Mouse (Mus musculus) cerebellum, adult 2 months (tissue): ENCODE data around the gene H2al1f. TPM values are rescaled to one million over a fixed set of nuclear protein-coding genes. Genes with fewer than 3 reads are reported as not detected.
"Not testable (repeated sequence)": the region's sequence is repeated elsewhere in the genome, so short reads cannot be mapped to it uniquely, and the experiment has no call there.

Experiments
- DNase-seq, 2 experiments: peaks; one replicate each; pipeline ENCODE4 v3.0.0; 2021
- H3K27ac ChIP-seq: fragments of 200-500 bp; 2 replicates; pipeline ENCODE4 v1.5.1; 2012; ENCODE audit warnings: low read length, control low read depth, inconsistent platforms; ENCODE audit not compliant: insufficient read depth
- H3K27me3 ChIP-seq: fragments of 200-500 bp; 2 replicates; pipeline ENCODE4 v1.6.1; 2012; ENCODE audit warnings: inconsistent platforms, mild to moderate bottlenecking, low read length, moderate library complexity; ENCODE audit not compliant: control insufficient read depth, insufficient read depth
- H3K4me1 ChIP-seq: fragments of 200-500 bp; 2 replicates; pipeline ENCODE4 v1.6.1; 2011; ENCODE audit warnings: low read length; ENCODE audit not compliant: control insufficient read depth, insufficient read depth
- H3K4me3 ChIP-seq: fragments of 200-500 bp; replicated peaks from 2 replicates; pipeline ENCODE3; 2011; ENCODE audit warnings: mild to moderate bottlenecking, low read depth, low read length, control low read depth; ENCODE audit not compliant: insufficient read depth
- CTCF ChIP-seq: fragments of 200-500 bp; IDR thresholded peaks from 2 replicates; pipeline ENCODE4 v1.5.1; 2011; ENCODE audit warnings: low read depth, mild to moderate bottlenecking, control low read depth, low read length, moderate library complexity, borderline replicate concordance; ENCODE audit not compliant: insufficient read depth
- POLR2A ChIP-seq: fragments of 200-500 bp; IDR thresholded peaks from 2 replicates; pipeline ENCODE4 v1.6.1; 2011; ENCODE audit warnings: low read length, control low read depth, borderline replicate concordance; ENCODE audit not compliant: insufficient read depth
- WGBS: fragments of 180-500 bp; shearing (Covaris S2); methylation state at CpG from one replicate; pipeline ENCODE4 v1.1.7; 2018; 5-methylcytosine and 5-hydroxymethylcytosine counted together
- polyA plus RNA-seq: library from polyadenylated mRNA; depleted of rRNA; stranded (reverse); fragments of >200 nt; gene quantifications from 2 replicates; pipeline ENCODE4 v1.2.3, GENCODE M21; 2012; rRNA removed

Gene H2al1f
- polyA plus RNA-seq: not detected in 2 replicates

- no CpG with 5 or more reads among the region's 6 CpGs for WGBS
- not testable (repeated sequence) for H3K4me3 ChIP-seq, H3K4me1 ChIP-seq
Observed at GRCm38 (mm10) chrX:11314858-11315257, at the start of gene H2al1f. Gene H2al1f, plus strand, starts transcription at chrX:11315158.

GRCm38 (mm10) chrX:11267791-11268190 lies 47.2 kb upstream of the H2al1f start:
- Histone ChIP-seq H3K4me1 (no peaks in the 10 kb centered on the region), H3K27ac (no peak overlapping the region), H3K27me3 (no peaks in the 10 kb centered on the region), H3K4me3 (no peak overlapping the region)
- TF ChIP-seq CTCF (no peak), POLR2A (no peak)
- WGBS: 48% methylated on average over 7 of the region's 7 CpGs
- no peak for DNase-seq

More at GRCm38 (mm10) chrX:11314858-11315257, at the start of gene H2al1f:
- not testable (repeated sequence) for DNase-seq, H3K27me3 ChIP-seq, H3K27ac ChIP-seq

GRCm38 (mm10) chrX:11269074-11269473 lies 45.9 kb upstream of the H2al1f start:
- WGBS: 16% methylated on average over 3 of the region's 3 CpGs
- Histone ChIP-seq H3K27me3 (no peaks in the 10 kb centered on the region), H3K4me3 (no peak overlapping the region), H3K4me1 (no peaks in the 10 kb centered on the region), H3K27ac (no peak overlapping the region)
- peak; percentile 20 to 31 for DNase-seq
- TF ChIP-seq CTCF (no peak), POLR2A (no peak)

GRCm38 (mm10) chrX:11273190-11273589 lies 41.8 kb upstream of the H2al1f start:
- DNase-seq: no peak
- WGBS: 85% methylated on average over 3 of the region's 3 CpGs
- no peaks in the 10 kb centered on the region for H3K4me1 ChIP-seq
- H3K4me3 ChIP-seq: no peak overlapping the region
- H3K27ac ChIP-seq: no peak overlapping the region
- no peak for TF ChIP-seq POLR2A
- TF ChIP-seq CTCF: no peak
- H3K27me3 ChIP-seq: no peaks in the 10 kb centered on the region

- WGBS: 68% methylated on average over 6 of the region's 6 CpGs
- no peak overlapping the region for H3K4me3 ChIP-seq
- no peaks in the 10 kb centered on the region for H3K27me3 ChIP-seq
- H3K27ac ChIP-seq: no peak overlapping the region
- no peak for DNase-seq
- H3K4me1 ChIP-seq: no peaks in the 10 kb centered on the region
- no peak for TF ChIP-seq CTCF
- no peak for TF ChIP-seq POLR2A
Observed at GRCm38 (mm10) chrX:11277083-11277482, 37.9 kb upstream of the H2al1f start.

GRCm38 (mm10) chrX:11280741-11281140 lies 34.2 kb upstream of the H2al1f start:
- Histone ChIP-seq H3K27me3 (no peaks in the 10 kb centered on the region), H3K27ac (no peak overlapping the region), H3K4me1 (no peaks in the 10 kb centered on the region), H3K4me3 (no peak overlapping the region)
- DNase-seq: no peak
- 27% methylated on average over 2 of the region's 2 CpGs for WGBS
- TF ChIP-seq POLR2A (no peak), CTCF (no peak)

- WGBS: 68% methylated on average over 14 of the region's 14 CpGs
- Histone ChIP-seq H3K4me3 (no peak overlapping the region), H3K27me3 (no peaks in the 10 kb centered on the region), H3K4me1 (no peaks in the 10 kb centered on the region), H3K27ac (no peak overlapping the region)
- no peak for TF ChIP-seq POLR2A
- TF ChIP-seq CTCF: no peak
- no peak for DNase-seq
Observed at GRCm38 (mm10) chrX:11288306-11288882, 26.6 kb upstream of the H2al1f start.

GRCm38 (mm10) chrX:11289244-11289643 lies 25.7 kb upstream of the H2al1f start:
- WGBS: 81% methylated on average over 4 of the region's 4 CpGs
- Histone ChIP-seq H3K27me3 (no peaks in the 10 kb centered on the region), H3K4me3 (no peak overlapping the region), H3K4me1 (no peaks in the 10 kb centered on the region), H3K27ac (no peak overlapping the region)
- DNase-seq: no peak
- TF ChIP-seq CTCF (no peak), POLR2A (no peak)

- not testable (repeated sequence) for H3K4me3 ChIP-seq, DNase-seq, H3K27ac ChIP-seq, H3K4me1 ChIP-seq, H3K27me3 ChIP-seq
- no CpG with 5 or more reads among the region's 3 CpGs for WGBS
Observed at GRCm38 (mm10) chrX:11298957-11299356, 16.0 kb upstream of the H2al1f start, which contains the start of gene H2al1a. Gene H2al1a, plus strand, starts transcription at chrX:11299257.

GRCm38 (mm10) chrX:11302132-11302531 lies 12.8 kb upstream of the H2al1f start, which contains the start of gene H2al1b:
Gene H2al1b, plus strand, starts transcription at chrX:11302432.
- 100% methylated on average over 1 of the region's 3 CpGs for WGBS
- not testable (repeated sequence) for H3K27me3 ChIP-seq, H3K4me3 ChIP-seq, H3K4me1 ChIP-seq, H3K27ac ChIP-seq, DNase-seq

GRCm38 (mm10) chrX:11305355-11305754 lies 9.6 kb upstream of the H2al1f start, which contains the start of gene H2al1c:
Gene H2al1c, plus strand, starts transcription at chrX:11305655.
- not testable (repeated sequence) for DNase-seq, H3K4me1 ChIP-seq, H3K4me3 ChIP-seq, H3K27me3 ChIP-seq, H3K27ac ChIP-seq
- WGBS: 93% methylated on average over 2 of the region's 6 CpGs

GRCm38 (mm10) chrX:11308524-11308923 lies 6.4 kb upstream of the H2al1f start, which contains the start of gene H2al1d:
Gene H2al1d, plus strand, starts transcription at chrX:11308824.
- not testable (repeated sequence) for H3K4me1 ChIP-seq, H3K27me3 ChIP-seq, H3K4me3 ChIP-seq, H3K27ac ChIP-seq, DNase-seq
- WGBS: no CpG with 5 or more reads among the region's 6 CpGs
